Mouse (Mus musculus): ENCODE measurements at regions not wholly inside any gene's neighbourhood (a gene's known extent, or its start where the extent isn't known, plus 50 kb on each side); places are given as distances from the start of the nearest gene placed in this dataset.

DNA sequence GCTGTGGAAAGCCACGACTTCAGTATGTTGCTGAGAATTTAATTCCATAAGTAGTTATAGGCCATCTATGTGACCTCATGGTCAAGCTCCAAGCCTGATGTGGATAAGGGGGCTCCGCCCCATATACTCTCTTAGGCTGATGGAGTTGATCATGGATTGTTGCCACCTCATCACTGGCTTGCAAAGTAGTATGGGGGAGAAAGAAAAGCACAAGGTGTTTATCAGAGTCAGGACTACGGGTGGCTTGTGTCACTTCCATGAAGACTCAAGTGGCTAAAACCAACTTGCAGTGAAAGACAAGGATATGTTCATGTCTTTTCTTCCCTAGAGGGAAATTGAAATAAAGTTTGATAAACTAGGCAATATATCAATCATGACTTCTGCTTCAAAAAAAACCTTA is 102.9 kb upstream of the Fut8 start:
- no peak for DNase-seq

DNA sequence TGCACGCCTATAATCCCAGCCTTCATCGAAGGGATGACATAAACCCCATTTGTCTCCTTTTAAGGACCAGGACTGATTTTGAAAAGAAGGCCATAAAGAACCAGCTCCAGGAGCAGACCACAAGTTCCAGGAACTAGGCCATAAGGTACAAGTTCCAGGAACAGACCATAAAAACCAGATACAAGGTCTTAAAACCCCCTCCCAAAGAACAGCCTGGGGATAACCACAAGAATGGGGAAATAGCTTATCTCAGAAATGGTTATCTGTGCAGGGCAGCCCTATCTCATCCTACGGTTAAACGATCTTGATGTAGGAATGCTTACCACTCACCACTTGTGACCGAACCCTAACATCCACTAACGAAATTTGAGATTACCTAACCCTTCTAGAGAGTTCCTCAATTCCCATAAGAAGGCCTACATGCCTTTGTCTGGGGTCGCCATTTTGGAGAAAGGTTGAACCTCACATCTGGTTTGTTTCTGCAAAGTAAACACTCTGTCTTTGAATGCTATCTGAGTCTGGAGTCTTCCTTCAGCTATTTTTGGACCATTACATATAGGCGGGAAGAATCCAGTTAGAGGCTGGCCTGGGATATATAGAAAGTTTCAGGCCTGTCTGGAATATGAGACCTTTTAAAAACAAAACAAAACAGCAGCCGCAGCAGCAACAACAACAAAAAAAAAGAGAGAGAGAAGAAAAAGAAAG is 103.5 kb upstream of the Fut8 start:
- no peak for DNase-seq

DNA sequence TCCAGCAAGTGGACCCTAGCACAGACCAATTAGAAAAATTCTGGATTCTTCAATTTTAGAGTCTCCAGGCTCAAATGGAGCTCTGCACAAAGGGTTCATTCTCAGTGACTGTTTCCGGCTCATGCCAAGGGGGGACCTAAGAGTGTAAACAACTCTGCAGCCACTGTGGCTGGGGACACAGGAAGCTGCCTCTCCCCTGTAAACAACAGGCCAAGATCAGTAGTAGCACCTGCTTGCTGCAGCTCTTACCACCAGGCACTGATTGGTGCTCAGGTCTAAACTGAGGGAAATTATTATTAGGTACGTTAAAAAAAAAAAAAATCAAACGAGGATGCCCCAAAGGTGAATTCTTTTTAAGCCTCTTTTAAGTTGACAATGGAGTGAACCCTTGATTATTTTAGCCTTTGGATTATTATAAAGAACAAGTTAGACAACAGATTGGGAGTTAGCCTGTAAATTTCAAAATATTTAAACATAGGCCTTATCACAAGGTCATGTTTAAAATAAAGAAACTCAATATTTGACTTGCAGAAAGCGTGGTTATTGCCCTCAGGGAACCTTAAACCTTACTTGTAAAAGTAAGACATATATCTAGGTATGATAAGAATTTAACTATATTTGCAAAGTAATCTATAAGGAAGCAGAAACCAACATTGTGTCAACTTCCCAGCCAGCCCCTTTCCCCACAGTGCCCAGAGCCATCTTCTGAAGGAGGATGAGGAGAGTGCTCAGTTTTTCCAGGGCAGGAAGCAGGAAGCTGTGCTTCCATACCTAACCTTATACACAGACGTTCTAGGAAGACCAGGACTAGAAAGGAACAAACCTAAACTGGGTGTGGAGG is 104.2 kb upstream of the Fut8 start:
- no peak for DNase-seq

DNA sequence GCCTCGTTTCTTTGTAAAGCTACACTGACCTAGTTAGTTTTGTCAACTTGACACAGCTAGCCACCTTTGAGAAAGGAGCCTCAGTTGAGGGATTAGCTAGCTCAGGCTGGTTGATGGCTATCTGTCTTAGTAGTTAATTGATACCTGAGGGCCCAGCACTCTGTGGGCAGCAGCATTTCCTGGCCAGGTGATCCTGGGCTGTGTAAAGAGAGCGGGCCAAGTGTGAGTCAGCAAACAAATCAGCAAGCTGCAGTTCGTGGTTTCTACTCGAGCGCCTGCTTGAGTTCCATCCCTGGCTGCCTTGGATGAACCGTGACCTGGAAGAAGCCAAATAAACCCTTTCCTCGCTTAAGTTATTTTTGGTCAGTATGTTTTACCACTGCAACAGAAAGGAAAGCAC is 106.6 kb upstream of the Fut8 start:
- peak; percentile 54 for DNase-seq

- DNase-seq: no peak
Measured at GRCm38 (mm10) chr12:77130526-77130925, 107.4 kb upstream of the Fut8 start.

- DNase-seq: no peak
Measured at GRCm38 (mm10) chr12:77124267-77124666, 113.7 kb upstream of the Fut8 start.

DNA sequence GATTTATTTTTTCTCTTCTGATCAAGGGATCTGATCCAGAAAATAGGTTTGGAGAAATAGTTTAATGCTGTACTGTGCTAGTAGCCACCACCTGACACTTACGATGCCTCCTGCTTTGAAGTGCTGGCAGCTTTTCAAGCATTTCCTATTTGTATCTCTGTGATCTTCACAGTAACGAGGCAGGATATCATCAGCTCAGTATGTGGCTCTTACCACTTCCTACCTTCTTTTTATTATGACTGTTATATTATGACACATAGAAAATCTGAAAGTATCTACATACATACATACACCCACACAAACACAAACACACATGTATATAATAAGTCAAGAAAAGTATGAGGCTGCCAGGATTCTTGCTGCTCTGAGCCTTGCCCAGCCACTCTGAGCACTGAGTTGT is 124.4 kb upstream of the Fut8 start:
- DNase-seq: no peak

- no peak for DNase-seq
Measured at GRCm38 (mm10) chr12:77112133-77112532, 125.8 kb upstream of the Fut8 start.

GRCm38 (mm10) chr12:77107251-77107650 is 130.7 kb upstream of the Fut8 start:
- no peak for DNase-seq

- DNase-seq: peak; percentile 30
Measured at GRCm38 (mm10) chr12:77105887-77106600, 131.9 kb upstream of the Fut8 start.

DNA sequence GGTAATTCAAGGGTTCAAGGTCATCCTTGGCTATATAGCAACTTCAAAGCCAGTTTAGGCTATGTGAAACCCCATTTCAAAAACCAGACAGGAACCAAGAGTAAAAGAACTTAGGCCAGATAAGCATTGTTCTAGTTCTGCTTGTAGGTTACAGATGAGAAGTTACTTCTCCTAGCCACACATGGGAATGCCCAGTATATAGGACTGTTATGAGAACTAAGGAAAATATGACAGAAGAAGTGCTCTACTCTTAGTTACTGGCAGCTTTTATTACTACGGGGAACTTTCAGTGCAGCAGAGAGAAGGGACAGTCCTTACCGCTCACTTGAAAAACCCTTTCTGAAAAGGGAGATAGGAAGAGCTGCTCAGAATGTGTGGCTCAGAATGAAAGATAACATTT is 137.4 kb upstream of the Fut8 start:
- no peak for DNase-seq

DNA sequence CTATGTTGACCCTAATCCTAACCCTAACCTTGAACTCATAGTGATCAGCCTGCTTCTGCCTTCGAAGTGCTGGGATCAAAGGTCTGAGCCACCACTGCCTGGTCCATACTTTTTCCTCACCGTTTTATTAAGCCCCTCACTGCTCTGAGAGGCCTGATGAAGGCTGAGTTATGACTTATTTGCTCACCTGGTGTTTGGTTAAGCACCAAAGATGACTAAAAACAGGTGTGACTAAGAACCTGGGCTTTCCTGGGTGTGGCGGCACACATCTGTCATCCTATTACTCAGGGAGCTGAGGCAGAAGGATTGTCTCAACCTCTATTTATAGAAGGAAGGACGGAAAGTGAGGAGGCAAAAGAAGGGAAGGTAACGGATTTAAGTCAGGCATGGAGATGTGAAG is 137.5 kb upstream of the Max start:
- no peak for DNase-seq

- no peak for DNase-seq
Measured at GRCm38 (mm10) chr12:77098821-77099220, 136.8 kb upstream of the Max start.

GRCm38 (mm10) chr12:77097831-77098230 is 135.8 kb upstream of the Max start:
- DNase-seq: no peak

GRCm38 (mm10) chr12:77096461-77096860 is 134.5 kb upstream of the Max start:
- peak; percentile 69 for DNase-seq

DNA sequence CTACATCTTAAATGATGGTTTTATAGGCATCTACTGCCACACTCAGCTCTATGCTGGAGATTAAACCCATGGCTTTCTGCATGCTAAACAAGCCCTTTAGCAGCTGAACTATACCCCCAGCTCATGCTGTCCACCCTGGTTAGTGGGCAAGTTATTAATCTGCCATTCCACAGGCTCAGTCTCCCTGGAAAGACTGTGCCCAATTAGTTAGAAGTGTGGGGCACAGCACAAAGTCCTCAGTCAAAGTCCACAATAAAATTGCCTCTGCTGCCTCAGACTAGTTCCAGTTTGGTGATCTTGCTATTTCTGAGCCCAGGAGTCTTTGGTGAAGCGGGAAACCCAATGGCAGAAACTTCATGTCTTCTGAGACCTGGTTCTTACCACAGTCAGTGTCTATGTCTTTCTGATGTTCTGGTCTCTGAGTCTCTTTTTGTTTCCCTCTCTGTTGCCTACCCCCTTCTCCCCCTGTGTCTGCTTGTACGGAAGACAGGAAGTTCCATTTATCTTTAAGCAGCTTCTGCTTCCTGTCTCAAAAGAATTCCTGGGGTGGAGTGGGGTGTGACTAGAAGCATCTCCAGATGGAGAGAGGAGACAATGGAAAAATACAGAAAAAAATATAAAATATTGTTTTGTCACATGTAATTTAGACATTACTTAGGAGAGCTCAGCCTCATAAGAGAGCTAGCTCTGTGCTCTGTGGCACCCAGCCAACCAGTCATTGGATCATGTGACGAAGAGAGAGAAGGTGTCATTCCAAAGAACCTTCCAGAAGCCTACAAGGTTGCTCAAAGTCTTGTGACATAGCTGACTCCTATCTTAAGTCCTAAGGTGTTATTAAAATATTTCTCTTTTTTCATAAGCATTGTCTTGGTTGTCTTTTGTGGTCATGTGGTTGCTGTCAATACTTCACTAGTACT is 133.3 kb upstream of the Max start:
- peak; percentile 89 for DNase-seq

GRCm38 (mm10) chr12:77094168-77094567 is 132.2 kb upstream of the Max start:
- no peak for DNase-seq

DNA sequence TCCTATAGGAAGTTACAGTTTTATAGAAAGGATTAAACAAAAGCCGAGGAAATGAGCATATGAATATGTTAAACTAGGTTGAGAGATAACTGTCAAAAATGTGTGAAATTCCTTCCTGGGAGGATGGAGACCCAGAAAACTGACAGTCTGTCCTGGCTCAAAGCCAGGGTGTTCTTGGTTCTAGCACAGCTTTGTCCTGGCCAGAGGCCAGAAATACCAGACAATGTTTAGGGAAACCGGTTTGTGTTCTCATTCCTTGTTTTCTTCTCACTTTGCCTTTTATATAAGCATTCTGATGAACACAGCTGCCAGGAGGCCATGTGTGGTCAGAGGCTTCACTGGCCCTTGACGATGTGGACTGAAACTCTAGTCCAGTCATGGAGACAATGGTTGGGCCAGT is 130.7 kb upstream of the Max start:
- peak; percentile 53 for DNase-seq

DNA sequence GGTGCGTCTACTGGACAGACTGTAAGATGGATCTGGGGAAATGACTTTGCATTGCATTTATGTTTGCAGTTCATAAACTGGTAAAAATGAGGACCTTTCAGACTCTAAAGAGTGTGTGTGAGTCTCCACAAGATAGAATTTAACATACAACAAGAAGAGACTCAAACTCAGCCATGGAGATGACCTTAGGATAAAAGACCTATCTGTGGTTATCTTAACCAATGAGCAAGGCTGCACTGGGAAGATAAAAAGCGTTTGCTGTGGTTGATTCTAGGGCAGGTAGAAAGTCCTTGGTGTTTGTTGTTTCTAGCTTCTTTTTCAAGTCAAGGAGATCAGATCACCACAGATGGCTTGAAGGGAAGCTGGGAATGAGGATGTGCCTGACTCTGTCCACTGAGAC is 130.1 kb upstream of the Max start:
- no peak for DNase-seq

GRCm38 (mm10) chr12:77091700-77092099 is 129.7 kb upstream of the Max start:
- DNase-seq: no peak

GRCm38 (mm10) chr12:77090525-77090924 is 128.5 kb upstream of the Max start:
- no peak for DNase-seq

DNA sequence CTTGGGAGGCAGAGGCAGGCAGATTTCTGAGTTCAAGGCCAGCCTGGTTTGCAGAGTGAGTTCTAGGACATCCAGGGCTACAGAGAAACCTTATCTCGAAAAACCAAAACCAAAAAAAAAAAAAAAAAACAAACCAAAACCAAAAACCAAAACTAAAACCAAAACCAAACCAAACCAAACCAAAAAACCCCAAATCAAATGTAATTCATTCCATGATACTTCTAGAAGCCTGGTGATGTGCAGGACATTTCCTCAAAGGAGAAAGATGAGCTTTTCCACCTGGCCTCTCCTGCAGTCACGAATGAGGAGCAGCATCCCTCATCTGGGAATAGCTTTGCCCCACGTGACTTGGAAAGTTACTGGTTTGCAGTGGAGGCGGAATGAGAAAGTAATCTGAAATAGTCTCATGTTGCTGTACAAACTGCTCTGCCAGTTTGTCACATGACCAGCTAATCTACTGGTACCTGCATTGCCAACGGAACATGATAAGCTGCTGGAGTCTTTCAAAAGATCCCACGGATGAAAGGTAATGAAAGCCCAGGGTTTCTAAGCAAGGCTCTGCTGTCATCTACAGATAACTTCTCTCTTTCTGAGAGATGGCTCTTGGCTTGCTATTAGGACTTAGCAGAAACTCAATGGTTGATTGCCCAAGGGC is 127.8 kb upstream of the Max start:
- no peak for DNase-seq

All from kidney, adult 11 months (tissue).